Mouse (Mus musculus) cerebellum, adult 2 months (tissue): ENCODE measurements at regions not wholly inside any gene's neighbourhood (a gene's known extent, or its start where the extent isn't known, plus 50 kb on each side); places are given as distances from the start of the nearest gene placed in this dataset.

Experiments used
- CTCF ChIP-seq: fragments of 200-500 bp; IDR thresholded peaks from 2 replicates; pipeline ENCODE4 v1.5.1; 2011; ENCODE audit warnings: low read depth, mild to moderate bottlenecking, control low read depth, low read length, moderate library complexity, borderline replicate concordance; ENCODE audit not compliant: insufficient read depth
- POLR2A ChIP-seq: fragments of 200-500 bp; IDR thresholded peaks from 2 replicates; pipeline ENCODE4 v1.6.1; 2011; ENCODE audit warnings: low read length, control low read depth, borderline replicate concordance; ENCODE audit not compliant: insufficient read depth

DNA sequence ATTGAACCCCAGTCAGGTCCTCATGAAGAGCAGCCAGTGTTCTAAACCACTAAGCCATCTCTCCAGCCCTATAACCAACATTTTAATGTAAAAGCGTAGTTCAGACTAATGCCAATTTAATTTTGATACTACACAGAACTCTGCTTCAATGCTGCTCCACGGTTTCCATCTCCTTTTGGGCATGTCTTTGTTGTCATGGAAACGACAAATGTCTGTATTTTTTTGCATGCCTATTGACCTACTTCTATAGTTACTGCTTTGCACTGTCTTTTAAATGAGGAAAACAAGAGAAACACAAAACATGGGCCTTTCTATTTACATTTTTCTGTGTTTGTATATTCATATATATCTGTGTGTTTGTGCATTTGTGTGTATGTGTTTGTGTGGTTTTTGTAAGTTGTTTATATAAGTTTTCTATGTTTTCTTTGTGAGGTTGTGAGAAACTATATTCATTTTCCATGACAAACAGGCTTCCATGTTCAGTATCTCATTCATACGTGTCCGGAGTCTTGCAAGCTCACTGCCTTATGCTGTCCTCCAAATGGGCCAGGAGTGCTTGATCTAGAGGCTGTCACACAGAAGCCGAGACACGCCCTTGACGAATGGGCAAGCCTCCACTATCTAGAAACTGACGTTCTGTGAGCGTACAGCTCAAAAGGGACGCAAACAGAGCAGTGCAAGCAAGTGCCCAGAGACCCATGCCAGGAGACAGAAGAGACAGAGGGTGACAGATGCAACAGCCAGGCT is 65.5 kb upstream of the Zfp637 start:
- TF ChIP-seq POLR2A (no peak), CTCF (no peak)
